Mouse (Mus musculus) bone marrow macrophage, adult 2 months (primary cell): Measurements from ENCODE around the gene Dusp14.

Experiments
- CTCF ChIP-seq: IDR thresholded peaks from 2 replicates; pipeline ENCODE4 v1.5.1; 2012; ENCODE audit warnings: low read depth, mild to moderate bottlenecking, low read length, moderate library complexity
- POLR2A ChIP-seq: IDR thresholded peaks from 2 replicates; pipeline ENCODE4 v1.6.1; 2012; ENCODE audit warnings: mild to moderate bottlenecking, low read depth, low read length, borderline replicate concordance

- TF ChIP-seq POLR2A (no peak), CTCF (no peak)
Measured at GRCm38 (mm10) chr11:84027231-84027630, 41.8 kb downstream of the Dusp14 start.
